Mouse (Mus musculus) G1E (cell line): ENCODE measurements around the gene Nicn1.
"Not testable (repeated sequence)": the region's sequence is repeated elsewhere in the genome, so short reads cannot be mapped to it uniquely, and the experiment has no call there.

Experiments used
- CTCF ChIP-seq: IDR thresholded peaks from 2 replicates; pipeline ENCODE4 v1.5.1; 2012; ENCODE audit warnings: low read depth, low read length, inconsistent platforms, mixed read lengths
- POLR2AphosphoS5 ChIP-seq: IDR thresholded peaks from 2 replicates; pipeline ENCODE4 v1.6.1; 2012; ENCODE audit warnings: low read depth, low read length, inconsistent platforms; ENCODE audit not compliant: insufficient replicate concordance
- TAL1 ChIP-seq: conservative IDR thresholded peaks from 2 replicates; pipeline ENCODE4 v1.6.1; 2012; ENCODE audit warnings: low read depth, low read length, inconsistent platforms, mixed read lengths

- not testable (repeated sequence) for TF ChIP-seq CTCF, POLR2AphosphoS5, TAL1
Measured at GRCm38 (mm10) chr9:108287526-108288238, 2.5 kb upstream of the Nicn1 start.
